Mouse (Mus musculus) testis, adult 2 months (tissue): ENCODE measurements around the gene Prdm8. TPM values are rescaled to one million over a fixed set of nuclear protein-coding genes. Genes with fewer than 3 reads are reported as not detected.

Experiments
- H3K27ac ChIP-seq: fragments of 200-500 bp; 2 replicates; pipeline ENCODE4 v1.5.1; 2012; ENCODE audit warnings: low read depth, low read length; ENCODE audit not compliant: control insufficient read depth, insufficient read depth
- H3K27me3 ChIP-seq: fragments of 200-500 bp; 2 replicates; pipeline ENCODE4 v1.6.1; 2012; ENCODE audit warnings: mild to moderate bottlenecking, low read length, moderate library complexity; ENCODE audit not compliant: control insufficient read depth, insufficient read depth
- H3K36me3 ChIP-seq: fragments of 200-500 bp; 2 replicates; pipeline ENCODE4 v1.6.1; 2012; ENCODE audit warnings: mild to moderate bottlenecking, low read length; ENCODE audit not compliant: control insufficient read depth, insufficient read depth
- H3K4me1 ChIP-seq: fragments of 200-500 bp; 2 replicates; pipeline ENCODE4 v1.6.1; 2012; ENCODE audit warnings: low read length; ENCODE audit not compliant: control insufficient read depth, insufficient read depth
- H3K4me3 ChIP-seq: fragments of 200-500 bp; 2 replicates; pipeline ENCODE4 v1.5.1; 2012; ENCODE audit warnings: low read depth, mild to moderate bottlenecking, low read length, moderate library complexity, mixed read lengths; ENCODE audit not compliant: control insufficient read depth
- CTCF ChIP-seq: fragments of 200-500 bp; IDR thresholded peaks from 2 replicates; pipeline ENCODE4 v1.5.1; 2012; ENCODE audit warnings: low read depth, mild to moderate bottlenecking, inconsistent platforms, low read length, moderate library complexity; ENCODE audit not compliant: control insufficient read depth, insufficient read depth, insufficient replicate concordance
- POLR2A ChIP-seq: fragments of 200-500 bp; IDR thresholded peaks from 2 replicates; pipeline ENCODE4 v1.6.1; 2012; ENCODE audit warnings: low read depth, mild to moderate bottlenecking, inconsistent platforms, low read length, moderate library complexity; ENCODE audit not compliant: control insufficient read depth
- polyA plus RNA-seq: library from polyadenylated mRNA; depleted of rRNA; stranded (reverse); fragments of >200 nt; gene quantifications from 2 replicates; pipeline ENCODE4 v1.2.3, GENCODE M21; 2012

The Prdm8 gene
- polyA plus RNA-seq, 1 experiment = 3.5 TPM

GRCm38 (mm10) chr5:98181686-98182602, 14.9 kb downstream of the Prdm8 start:
- no peak overlapping the region for H3K27ac ChIP-seq
- H3K4me3 ChIP-seq = no peak overlapping the region
- TF ChIP-seq POLR2A = no peak
- no peak for TF ChIP-seq CTCF
- no peaks in the 10 kb centered on the region for H3K36me3 ChIP-seq
- peaks cover 25% of the 10 kb centered on the region for H3K4me1 ChIP-seq
- peaks cover 11% of the 10 kb centered on the region for H3K27me3 ChIP-seq

GRCm38 (mm10) chr5:98182603-98182920, 15.6 kb downstream of the Prdm8 start:
- Histone ChIP-seq H3K36me3 (no peaks in the 10 kb centered on the region), H3K4me1 (peaks cover 25% of the 10 kb centered on the region), H3K27ac (no peak overlapping the region), H3K4me3 (no peak overlapping the region), H3K27me3 (peaks cover 11% of the 10 kb centered on the region)
- TF ChIP-seq POLR2A (no peak), CTCF (no peak)

DNA sequence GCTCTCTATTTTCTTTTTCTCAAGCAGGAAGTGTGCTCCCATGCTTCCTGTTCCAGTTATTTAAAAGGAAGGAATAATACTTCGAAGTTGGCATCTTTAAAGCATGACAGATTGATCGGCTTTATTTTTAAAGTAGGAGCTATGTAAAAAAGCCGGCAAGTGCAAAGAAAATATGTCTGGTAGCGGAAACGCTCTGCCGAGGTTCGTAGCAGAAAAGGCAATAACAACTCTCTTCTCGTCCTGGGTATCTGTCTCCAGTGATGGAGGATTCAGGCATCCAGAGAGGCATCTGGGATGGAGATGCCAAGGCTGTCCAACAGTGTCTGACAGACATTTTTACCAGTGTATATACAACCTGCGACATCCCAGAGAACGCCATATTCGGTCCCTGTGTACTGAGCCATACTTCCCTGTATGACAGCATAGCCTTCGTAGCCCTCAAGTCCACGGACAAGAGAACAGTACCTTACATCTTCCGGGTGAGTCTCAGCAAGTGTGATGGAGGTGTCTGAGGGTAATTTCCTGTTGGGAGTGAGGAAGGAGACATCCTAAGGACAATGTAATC, 16.1 kb downstream of the Prdm8 start:
- Histone ChIP-seq H3K4me1 (peaks cover 25% of the 10 kb centered on the region), H3K36me3 (no peaks in the 10 kb centered on the region), H3K27ac (no peak overlapping the region), H3K27me3 (peaks cover 11% of the 10 kb centered on the region), H3K4me3 (no peak overlapping the region)
- TF ChIP-seq CTCF (no peak), POLR2A (no peak)

DNA sequence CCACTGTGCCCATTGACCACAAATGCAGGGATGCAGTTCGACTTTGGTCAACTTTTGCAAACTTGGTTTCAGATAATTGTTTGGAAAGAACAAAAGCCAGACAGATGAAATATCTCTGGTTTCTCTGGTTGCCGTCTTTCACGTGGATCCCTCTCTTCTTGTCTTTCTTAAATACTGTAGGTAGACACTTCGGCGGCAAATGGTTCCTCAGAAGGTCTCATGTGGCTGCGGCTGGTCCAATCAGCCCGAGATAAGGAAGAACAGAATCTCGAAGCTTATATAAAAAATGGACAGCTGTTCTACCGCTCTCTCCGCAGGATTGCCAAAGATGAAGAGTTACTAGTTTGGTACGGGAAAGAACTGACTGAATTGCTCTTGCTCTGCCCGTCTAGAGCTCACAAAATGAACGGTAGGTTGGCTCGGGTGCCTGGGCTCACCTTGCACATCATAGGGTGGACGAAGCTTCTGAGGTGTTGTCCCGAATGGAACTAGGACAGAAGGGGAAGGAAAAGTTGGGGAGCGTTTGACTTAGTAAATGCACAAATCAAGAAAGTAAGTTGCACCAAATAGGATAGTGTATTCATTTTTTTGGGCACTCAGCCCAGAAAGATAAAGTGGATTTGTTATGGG, 17.4 kb downstream of the Prdm8 start:
- Histone ChIP-seq H3K27me3 (peaks cover 11% of the 10 kb centered on the region), H3K36me3 (no peaks in the 10 kb centered on the region), H3K4me1 (peaks cover 26% of the 10 kb centered on the region), H3K27ac (no peak overlapping the region), H3K4me3 (peak overlapping the region; percentile 91)
- TF ChIP-seq CTCF = no peak

DNA sequence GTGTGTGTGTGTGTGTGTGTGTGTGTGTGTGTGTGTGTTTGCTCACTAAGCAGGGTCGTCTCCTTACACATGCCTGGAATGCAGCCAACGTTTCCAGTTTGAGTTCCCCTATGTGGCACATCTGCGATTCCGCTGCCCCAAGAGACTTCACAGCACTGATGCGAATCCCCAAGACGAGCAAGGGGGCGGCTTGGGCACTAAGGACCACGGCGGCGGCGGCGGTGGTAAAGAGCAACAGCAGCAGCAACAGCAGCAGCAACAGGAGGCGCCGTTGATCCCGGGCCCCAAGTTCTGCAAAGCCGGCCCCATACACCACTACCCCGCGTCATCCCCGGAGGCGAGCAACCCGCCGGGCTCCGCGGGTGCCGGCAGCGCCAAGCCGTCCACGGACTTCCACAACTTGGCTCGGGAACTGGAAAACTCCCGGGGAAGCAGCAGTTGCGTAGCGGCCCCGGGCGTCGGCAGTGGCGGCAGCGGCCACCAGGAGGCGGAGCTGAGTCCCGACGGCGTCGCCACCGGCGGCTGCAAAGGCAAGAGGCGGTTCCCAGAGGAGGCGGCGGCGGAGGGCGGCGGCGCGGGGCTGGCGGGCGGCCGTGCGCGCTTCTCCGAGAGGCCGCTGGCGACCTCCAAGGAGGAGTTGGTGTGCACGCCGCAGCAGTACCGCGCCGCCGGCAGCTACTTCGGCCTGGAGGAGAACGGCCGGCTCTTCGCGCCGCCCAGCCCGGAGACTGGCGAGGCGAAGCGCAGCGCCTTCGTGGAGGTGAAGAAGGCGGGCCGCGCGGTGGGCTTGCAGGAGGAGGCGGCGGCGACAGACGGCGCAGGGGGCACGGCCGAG, 18.2 kb downstream of the Prdm8 start:
- Histone ChIP-seq H3K4me3 (peak overlapping the region; percentile 91), H3K27me3 (peaks cover 11% of the 10 kb centered on the region), H3K36me3 (no peaks in the 10 kb centered on the region), H3K27ac (no peak overlapping the region), H3K4me1 (peaks cover 27% of the 10 kb centered on the region)
- TF ChIP-seq CTCF = peak; percentile 66
- no peak for TF ChIP-seq POLR2A

DNA sequence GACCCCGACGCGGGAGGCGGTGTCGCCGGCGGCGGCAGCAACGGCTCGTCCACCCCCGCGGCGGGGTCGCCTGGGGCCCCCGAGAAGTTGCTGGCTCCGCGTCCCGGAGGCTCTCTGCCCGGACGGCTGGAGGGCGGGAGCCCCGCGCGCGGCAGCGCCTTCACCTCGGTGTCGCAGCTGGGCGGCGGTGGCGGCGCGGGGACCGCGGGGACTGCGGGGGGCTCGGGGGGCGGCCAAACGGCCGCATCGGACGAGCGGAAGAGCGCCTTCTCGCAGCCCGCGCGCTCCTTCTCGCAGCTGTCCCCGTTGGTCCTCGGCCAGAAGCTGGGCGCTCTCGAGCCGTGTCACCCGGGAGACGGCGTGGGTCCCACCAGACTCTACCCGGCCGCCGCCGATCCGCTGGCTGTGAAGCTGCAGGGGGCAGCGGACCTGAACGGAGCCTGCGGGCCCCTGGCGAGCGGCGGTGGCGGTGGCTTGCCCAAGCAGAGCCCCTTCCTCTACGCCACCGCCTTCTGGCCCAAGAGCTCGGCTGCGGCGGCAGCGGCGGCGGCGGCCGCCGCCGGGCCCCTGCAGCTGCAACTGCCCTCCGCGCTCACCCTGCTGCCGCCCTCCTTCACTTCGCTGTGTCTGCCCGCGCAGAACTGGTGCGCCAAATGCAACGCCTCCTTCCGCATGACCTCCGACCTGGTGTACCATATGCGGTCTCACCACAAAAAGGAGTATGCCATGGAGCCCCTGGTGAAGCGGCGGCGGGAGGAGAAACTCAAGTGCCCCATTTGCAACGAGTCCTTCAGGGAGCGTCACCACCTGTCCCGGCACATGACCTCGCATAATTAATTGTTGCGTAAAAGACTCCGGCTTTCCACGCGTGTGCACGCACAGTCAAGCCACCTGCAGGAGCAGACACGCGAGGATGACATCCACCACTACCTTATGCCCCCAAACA, 19.1 kb downstream of the Prdm8 start:
- Histone ChIP-seq H3K36me3 (no peaks in the 10 kb centered on the region), H3K27me3 (peaks cover 10% of the 10 kb centered on the region; the same call in 1 of the 2 replicates), H3K4me3 (peak overlapping the region; percentile 91), H3K4me1 (peaks cover 22% of the 10 kb centered on the region), H3K27ac (no peak overlapping the region)
- TF ChIP-seq CTCF (no peak), POLR2A (no peak)
